Mouse (Mus musculus): Measurements from ENCODE around the gene Adcy5.

The Adcy5 gene

DNA sequence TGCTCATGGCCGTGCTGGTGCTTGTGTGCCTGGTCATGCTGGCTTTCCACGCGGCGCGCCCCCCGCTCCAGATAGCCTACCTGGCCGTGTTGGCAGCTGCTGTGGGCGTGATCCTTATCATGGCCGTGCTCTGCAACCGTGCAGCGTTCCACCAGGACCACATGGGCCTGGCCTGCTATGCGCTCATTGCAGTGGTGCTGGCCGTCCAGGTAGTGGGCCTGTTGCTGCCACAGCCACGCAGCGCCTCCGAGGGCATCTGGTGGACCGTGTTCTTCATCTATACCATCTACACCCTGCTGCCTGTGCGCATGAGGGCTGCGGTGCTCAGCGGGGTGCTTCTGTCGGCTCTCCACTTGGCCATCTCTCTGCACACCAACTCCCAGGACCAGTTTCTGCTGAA lies 2.2 kb downstream of the Adcy5 start:
- no peak for DNase-seq

DNA sequence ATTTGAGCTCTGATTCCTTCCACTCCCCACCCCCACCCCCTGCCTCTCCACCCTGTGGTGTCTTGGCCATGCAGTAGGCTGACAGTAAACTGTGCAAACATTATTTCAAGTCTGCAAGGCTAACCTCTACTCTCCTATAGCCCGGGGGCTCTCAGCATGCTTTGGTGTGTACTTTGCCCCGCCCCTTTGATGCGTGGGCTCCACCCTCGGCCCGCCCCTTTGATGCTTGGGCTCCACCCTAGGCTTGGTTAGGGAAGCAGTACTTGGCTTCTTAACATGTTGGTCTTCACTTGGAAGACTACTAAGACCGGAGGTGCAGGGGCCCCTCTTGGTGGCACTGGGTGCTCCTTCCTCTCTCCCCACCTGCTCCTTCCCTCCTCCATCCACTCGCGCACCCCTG lies 4.9 kb downstream of the Adcy5 start:
- DNase-seq = no peak

DNA sequence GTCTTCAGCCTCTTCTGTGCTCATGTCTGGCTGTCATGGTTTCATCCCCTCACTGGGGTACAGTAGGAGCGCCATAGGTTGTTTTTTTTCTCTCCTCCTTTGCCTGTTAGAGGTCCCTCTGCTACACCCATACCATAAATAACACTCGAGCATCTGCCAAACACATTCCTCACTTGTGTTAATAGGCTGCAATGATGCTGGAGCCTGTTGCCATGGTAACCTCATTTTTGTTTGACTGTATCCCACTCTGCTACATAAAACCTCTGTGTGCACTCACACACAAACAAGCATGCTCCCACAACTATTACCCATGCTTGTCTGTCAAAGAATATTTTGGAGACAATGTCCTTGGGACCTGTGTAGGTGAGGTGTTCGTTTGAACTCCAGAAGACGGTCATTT lies 5.3 kb downstream of the Adcy5 start:
- DNase-seq = no peak

DNA sequence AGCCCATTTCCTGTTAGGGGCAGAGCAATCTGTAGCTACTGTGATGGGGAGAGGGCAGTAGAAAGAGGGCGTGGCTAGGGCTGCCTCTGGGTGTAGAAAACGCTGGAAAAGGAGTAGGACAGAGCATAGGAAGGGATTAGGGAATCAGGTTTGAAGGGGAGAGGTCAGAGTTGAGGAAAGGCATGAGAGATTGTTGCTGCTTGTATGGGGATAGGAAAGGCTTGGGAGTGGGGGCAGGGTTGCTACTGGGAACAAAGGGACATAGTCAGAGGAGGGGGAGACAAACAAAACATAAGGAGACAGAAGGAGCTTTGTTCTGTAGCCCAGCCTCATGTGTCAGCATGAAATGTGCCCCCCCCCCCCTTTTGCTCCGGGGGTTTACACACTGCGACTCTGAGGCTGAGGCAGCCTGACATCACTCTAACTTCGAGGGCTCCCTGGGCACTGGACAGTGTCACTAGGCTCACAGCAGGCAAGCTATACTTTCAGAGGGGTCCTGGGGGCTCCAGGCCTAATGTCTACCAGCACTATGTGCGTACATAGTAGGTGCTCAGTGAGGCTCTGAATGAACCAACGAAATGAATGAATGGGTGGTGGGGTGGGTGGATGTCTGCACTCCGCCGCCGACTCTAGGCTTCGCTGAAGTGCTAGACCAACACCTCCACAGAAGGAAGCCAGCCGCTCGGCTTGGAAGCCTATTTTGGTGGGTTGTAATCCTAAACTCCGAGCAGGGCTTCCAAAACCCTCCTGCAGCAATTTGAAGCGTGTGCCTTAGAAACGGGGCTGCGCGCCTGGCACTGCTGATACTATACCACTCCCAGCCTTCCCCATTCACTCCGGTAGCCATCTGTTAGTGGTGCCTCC lies 9.9 kb downstream of the Adcy5 start:
- DNase-seq = no peak

DNA sequence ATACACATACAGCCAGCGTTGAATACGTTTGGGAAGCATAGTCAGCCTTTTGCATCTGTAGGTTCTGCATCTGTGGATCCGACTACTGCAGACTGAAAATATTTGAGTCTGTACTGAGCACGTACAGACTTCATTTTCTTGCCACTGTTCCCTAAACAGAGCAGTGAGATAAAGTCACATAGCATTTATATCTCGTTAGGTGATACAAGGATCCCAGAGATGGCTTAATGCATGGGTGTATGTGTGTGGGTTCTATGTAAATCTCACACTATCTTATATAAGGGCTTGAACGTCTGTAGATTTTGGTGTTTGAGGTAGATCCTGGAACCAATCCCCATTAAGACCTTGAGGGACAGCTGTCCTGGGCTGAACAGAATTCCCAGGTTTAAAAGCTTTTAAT lies 10.7 kb downstream of the Adcy5 start:
- no peak for DNase-seq

DNA sequence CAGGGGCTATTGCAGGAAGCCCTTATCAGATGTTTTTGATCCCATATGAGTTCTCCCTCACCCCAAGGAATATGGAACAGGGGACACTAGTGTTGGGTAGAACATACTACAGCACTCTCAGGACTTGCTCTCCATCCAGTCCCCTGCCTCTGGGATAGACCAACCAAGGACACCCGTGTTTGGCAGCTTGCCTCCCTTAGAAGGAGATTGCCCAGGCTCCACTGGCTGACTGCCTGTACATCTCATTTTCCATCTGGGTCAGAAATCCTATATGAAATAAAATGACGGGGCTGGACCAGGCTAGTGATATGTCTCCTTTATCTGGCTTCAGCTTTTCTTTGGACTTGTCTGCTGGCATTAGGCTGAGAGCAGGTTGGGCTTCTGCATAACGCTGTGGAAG lies 11.1 kb downstream of the Adcy5 start:
- DNase-seq = peak; percentile 86 to 89

DNA sequence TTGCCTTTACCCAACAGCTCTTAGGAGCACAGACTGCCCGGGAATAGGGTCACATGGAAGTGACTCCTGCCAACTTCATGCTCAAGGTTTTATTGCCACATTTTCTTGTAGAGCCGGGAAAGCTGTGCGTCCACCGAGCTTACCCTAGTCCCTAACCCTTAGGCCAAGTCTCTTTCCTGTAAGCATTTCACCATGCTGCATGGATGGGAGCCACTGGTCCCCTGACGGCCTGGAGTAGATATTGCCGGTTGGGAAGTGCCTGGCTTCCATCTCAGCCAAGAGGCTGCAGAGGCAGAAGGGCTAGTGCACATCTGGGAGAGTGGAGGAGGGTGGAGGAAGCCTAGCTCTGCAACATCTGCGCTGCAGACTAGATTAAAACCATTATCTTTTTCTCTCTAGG lies 14.8 kb downstream of the Adcy5 start:
- no peak for DNase-seq

DNA sequence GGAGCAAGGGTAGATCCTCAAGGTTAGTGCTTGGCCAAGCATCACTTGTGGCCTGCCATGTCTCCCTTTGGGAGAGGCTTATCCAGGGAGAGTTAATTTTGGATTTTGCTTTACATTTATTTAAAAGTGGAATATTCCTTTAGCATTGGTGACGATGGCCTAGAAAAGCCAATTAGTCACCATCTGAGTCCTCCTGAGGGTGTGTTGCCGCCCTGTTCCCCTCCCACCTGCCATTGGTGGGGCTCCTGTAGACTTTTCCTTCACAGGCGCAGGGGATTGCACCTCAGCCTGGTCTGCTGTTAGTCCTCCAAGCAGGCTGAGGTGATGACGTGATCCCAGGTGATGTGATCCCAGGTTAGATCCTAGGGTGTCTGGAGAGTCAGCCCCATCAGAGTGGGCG lies 17.5 kb downstream of the Adcy5 start:
- no peak for DNase-seq

DNA sequence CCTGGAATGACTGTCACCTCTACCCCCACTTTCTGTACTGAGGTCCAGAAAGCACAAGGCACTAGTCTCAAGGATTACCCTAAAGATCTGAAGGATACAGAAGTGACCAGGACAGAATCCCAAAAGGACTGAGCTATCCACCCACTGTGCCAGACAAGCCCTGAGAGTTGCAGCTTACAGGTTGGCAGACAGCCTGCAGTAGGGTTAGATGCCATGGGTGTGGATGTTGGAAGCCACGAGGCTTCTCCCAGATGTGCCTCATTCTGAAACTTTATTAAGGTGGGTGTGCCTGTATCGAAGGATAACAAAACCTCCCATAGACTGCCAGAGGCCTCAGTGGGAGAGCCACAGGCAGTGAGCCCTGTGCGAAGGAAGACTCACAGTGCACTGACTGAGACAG lies 23.8 kb downstream of the Adcy5 start:
- DNase-seq = no peak

DNA sequence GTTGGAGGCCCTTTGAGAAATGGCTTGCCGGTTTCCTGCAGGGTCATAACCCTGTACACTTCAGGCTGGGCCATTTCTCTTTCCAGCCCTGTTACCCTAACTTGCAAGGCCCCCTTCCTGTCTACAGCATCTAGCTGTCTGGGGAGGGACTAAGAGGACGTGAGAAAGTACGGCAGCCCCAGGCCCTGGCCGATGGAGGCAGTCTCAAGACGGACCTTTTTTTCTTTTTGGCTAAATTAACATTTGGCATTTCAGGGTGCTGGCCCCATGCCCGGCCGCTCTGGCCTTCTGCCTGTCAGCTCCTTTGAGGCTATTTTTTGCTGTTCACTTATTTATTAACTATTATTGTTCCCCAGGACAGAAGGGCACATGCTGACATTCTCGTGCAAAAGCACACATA lies 24.4 kb downstream of the Adcy5 start:
- peak; percentile 92 for DNase-seq

DNA sequence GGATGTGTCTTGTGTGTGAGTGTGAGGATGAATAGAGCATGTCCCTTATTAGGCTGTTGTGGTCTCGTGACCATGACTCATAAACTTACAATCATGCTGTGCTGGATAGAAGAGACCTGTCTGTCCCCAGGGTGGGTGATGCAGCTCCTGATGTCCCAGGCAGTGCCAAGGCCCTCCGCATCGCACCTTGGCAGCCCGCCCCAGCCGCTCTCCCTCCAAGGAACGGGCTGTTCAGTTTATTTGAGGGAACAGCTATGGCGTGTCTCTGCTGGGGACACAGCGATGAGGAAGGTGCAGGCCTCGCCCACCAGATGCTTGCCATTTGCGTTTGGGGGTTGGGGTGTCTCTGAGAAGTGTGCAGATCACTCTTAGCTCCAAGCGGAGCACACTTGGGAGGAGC lies 28.5 kb downstream of the Adcy5 start:
- peak; percentile 73 to 81 for DNase-seq

DNA sequence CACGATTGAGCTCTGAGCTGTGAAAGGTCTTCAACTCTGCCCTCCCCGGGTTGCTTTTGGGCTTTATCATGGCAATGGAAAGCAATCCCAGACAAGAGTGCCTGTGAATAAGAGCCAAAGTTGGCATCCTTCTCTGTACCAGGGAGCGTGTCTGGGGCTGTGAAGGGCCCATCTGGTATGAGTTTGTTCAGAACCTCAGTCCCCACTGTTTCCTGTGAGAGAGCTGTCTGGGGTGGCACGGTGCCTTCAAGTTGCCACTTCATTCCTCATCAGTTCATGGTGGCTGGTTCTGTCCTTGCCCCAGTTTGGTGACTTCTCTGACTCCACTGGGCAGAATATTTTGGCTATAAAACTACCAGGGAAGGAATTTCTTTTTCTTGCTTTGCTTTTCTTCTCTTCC lies 33.4 kb downstream of the Adcy5 start:
- peak; percentile 68 to 81 for DNase-seq

DNA sequence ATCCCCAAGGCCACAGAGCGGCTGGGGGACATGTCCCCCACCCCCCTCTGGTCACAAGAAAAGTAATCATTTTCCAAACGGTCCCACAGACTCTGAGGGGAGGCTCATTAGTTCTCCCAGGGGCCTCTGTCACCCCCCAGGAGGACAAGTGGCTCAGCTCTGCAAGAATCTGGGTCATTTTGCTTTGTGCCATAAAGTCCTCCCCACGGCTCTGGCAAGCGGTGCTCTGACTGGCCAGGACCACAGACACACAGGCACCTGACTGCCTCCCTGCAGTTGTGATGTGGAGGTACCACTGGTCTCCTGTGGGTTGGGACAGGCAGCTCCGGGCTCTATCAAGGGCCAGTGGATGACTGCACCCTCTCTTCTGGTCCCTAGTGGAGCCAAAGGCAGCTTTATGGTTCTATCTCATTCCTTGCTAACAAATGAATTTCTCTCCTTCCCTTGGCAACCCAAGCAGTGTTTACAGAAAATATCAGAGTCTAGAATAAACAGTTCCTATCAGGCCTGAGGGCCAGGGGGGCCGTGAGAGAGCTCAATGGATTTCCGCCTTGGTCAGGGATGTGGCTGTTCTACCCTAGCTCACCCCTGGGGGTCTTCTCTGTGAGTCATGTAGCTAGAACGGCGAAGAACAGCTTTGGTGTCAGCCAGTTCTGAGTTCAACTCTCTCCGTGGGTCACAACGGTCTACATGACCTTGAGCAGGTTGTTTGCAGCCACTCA lies 34.9 kb downstream of the Adcy5 start:
- DNase-seq = no peak

DNA sequence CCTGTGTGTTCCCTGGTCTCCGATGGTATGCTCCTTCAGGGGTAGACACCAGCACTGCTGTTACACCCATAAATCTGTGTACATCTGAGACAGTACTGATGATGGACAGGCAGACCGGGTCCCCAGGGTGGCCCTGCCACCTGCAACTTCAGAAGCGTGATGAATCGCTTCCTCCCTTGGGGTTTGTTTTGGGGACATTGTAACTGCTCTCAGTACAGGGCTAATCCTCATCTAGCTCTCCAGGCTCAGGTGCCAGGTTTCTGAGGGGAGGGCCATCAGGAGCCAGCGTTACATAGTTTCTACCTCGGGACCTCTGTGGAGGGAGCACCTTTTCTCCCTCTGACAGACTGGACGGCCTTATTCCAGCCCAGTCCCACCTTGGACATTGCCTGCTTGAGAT lies 36.1 kb downstream of the Adcy5 start:
- DNase-seq = no peak

DNA sequence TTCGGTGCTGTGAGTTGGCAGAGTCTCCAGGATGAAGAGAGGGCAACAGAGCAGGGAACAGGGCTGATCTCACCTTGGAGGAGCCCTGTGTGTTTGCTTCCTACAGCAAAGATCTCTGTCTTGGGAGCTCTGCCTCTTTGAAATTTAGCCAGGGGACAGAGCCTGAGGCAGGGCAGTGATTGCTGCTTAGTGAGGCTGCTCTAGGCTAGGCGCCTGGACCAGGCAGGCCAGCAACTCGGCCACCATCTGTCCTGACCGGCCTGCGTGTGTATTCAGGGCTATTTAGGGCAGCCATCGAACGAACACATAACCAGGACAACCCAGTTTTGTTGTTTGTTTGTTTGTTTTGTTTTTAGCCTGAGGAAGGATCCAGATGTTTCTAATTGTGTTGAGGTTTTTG lies 36.6 kb downstream of the Adcy5 start:
- peak; percentile 57 to 64 for DNase-seq

DNA sequence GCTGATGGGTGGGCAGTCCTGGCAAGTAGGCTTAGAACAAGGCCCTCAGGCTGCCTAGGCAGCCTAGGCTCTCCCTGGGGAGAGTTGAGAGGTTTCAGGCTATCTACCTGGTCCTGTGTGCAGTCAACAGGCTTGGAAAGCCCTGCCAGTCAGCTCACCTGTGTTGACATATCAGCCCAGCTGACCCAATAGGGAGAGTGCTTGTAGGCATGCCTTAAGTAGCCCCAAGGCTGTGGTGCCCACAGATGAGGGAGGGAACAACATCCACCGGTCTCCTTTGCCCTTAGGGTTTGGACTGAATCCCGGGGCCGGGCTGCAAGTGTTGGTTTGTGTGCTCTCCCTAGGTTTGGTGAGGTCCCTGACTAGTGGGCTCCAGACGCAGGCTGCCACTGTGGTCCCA lies 37.8 kb downstream of the Adcy5 start:
- DNase-seq = no peak

DNA sequence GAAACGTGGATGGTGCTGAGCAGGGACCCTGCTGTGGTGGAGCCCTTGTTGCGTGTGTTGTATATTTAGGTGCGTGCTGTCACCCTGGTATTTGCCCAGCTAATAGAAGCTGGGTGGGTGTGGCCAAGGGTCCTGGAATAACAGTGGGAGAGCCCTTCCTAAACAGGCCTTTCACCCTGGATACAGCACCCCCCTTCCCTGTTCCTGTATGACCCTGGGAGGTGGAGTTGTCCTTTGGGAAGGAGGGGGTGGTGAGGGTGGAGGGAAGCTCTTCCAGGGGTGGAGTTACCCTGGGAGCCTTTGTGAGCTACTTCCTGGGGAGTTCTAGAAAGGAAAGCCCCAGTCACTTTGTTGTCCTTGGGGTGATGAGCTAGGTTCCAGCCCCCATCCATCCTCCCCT lies 38.7 kb downstream of the Adcy5 start:
- no peak for DNase-seq

DNA sequence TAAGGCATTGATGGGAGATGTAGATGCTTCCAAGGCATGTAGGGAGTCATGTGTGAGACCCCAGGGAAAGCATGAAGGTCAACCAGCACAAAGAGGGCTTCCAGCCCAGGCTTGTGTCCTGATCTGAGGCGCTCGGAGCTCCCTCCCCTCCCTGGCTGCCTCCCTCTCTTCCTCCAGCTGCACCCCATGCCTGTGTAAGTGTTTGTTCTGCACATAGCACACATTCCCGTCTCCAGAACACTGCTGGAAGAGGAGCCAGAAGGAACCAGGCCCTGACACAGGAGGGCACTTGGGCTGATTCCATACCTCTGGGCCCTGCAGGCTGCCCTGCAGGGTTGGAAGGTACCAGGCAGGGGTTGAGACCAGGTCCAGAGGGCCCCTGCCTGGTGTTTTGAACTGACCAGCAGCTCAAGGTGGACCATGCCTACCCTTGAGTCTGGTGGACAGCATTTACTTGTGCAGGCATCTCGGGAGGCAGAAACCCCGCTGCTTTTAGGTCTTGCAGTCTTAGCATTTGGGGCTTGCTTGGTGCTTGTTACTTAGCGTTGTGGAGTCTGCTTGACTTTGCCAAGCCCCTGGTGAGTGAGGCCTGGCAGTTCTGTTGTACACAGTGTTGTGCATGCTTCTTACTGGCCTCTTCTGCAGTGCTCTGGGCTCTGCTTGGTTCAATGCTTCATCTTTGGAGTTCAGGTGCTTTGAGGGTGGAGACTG lies 45.2 kb downstream of the Adcy5 start:
- peak in 1 of 2 experiments; percentile 55 for DNase-seq

DNA sequence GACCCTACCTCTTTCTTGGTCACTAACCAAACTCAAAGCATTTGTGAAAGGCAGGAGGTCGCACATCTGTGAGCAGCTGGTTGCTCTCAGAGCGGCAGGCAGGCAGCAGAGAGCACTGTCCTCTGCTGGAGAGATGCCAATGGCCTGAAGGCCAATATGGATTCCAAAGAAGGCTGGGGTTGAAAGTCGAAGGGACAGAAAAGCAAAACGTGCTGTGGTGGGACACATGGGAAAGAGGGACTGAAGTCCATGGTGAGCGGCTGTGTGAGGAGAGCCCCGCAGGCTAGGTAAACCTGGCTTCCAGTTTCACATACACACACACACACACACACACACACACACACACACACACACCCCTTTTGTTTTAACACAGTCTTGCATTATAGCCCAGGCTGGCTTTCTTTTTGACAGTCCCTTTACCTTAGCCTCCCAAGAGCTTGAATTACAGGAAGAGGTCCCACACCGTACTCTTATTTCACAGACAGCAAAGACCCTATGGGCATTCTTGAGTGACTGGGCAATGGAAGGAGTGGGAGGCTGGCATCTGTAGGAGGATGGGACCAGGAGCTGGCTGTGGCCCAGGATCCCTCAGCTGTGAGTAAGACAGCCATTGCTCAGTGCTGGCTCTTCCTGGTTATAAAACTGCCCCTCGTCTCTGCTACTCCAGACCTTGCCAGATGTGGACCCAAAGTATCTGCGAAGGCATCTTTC lies 45.9 kb downstream of the Adcy5 start:
- DNase-seq = peak; percentile 66 to 77

DNA sequence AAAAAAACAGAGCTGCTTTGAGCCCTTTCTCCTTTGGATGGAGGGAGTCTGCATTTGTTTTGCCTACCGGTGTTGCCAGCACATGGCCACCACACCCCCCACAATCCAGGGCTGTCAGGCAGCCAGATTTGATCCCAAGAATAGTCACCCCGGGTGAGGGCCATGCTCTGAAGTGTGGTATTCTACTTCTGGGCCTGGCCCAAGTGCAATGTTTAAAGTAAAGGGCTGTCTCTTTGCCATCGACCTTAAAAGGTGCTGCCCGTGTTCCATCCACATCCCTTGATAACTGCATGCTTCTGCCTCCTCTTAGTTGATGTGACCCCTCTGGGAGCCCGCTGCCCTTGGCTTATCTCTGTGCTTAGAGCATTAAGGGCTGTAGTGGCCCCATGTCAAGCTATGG lies 46.6 kb downstream of the Adcy5 start:
- DNase-seq = no peak

DNA sequence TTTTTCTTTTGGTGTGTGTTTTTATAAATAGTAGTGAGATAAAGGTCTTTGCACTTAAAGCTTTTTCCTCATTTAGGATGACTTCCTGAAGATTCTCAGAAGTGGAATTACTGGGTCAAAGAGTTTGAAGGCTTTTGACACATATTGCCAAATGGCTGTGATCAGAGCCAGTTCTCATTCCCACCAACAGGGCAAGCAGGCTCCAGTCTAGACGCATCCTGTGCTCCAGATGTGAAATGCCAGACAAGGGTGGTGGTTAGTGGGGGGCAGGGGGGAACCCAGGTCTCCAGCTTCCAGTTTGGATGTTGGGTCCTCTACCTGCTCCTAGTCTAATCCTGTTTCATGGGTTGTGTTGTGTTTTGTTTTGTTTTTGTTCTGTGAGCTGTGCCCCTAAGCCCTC lies 48.8 kb downstream of the Adcy5 start:
- DNase-seq = no peak

DNA sequence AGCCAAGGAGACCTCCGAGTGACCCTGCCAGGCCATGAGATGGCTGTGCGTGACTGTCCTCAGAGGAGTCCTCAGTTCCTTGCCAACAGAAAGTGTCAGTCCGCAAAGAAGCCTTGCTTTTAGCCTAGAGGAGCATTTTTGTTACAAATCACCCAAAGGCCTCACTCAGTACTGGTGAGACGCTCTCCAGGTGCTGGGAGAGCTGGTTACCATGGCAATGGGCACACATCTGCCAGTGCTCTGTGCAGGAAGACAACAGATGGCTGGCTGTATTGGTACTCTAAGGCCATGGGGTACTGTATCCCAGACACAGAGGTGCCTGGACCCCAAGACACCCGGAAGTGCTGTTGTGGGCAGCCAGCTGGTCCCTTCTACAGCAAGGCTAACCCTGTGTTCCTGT lies 51.0 kb downstream of the Adcy5 start:
- DNase-seq = no peak

DNA sequence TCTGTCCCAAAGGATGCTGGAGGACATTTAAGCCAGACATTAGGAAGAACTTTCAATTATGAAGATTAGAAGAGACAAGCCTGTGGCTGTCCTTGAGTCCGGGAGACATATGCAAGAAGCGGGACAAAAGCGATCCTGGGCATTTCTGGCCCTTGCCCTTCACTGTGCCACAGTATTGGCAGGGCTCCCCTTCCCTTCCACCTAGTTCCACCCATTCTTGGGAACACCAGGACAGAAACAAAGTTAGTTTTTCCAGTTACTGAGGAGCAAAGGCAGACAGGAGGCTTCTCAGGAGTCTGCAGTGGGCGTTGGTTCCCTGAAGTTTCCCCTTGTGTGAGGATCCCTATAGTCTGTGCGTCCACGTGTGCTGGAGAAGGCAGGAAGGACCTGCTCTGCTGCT lies 51.7 kb downstream of the Adcy5 start:
- no peak for DNase-seq

All from cerebellum, postnatal 10 days (tissue).